Mouse (Mus musculus): ENCODE results near the gene Olfr1395. TPM values are rescaled to one million over a fixed set of nuclear protein-coding genes. Genes with fewer than 3 reads are reported as not detected.

Gene Olfr1395
- not detected in 2 replicates for polyA plus RNA-seq (2015; fragmentation: Nextera tagmentation; extraction: Ambion mirVana)

DNA sequence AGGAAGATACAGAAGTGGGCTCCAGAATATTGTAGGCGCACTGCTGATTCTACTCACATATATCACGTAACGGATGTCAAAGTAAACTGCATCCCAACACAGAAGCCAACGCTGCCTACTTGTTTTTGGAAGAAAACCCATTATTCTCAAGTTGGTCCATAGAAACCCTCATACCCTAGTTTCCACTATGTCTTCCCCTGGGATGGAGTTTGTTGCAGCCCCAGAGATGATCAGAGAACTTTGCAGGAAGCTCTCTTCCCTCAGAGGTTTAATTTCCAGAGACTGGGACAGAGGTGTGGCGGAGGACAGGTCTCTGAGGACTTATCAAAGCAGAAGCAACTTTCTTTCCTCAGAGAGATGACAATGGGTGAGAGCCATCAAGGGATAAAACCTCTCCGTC is at the start of gene Olfr1395:
Olfr1395 (plus strand) TSS at position 301 of the 400 bp plus-strand sequence.
- H3K4me1 ChIP-seq, result no peaks in the 10 kb centered on the region
- 92% methylated on average over 6 of the region's 6 CpGs for WGBS
- no peak within 1 kb of the TSS for H3K4me2 ChIP-seq (replicated peaks)
- no peaks in the 10 kb centered on the region for H3K9me3 ChIP-seq
- H3K27me3 ChIP-seq, result no peaks in the 10 kb centered on the region
- no peaks in the 10 kb centered on the region for H3K36me3 ChIP-seq
- H3K27ac ChIP-seq (replicated peaks), result no peak within 1 kb of the TSS
- no peak within 1 kb of the TSS for H3K4me3 ChIP-seq
- ATAC-seq (replicated peaks), result no peak
- H3K9ac ChIP-seq (replicated peaks), result no peak within 1 kb of the TSS

DNA sequence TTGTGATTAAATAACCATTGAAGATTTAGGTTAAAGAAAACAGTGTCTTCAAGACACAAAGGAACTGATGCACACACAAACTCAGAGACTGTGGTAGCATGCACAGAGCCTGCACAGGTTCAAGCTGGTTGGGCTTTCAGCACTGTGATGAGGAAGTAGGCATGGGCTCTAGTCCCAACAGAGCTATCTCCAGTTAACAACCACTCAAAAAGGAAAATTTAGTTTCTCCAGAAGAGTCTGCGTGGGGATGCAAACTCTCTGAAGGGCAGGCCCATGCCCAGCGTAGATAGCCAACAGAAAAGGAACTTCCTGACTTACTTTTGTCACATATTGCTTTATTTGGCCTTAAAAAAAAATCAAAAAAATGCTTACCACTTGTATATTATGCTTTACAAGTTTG is 49.3 kb upstream of the Olfr1395 start:
- H3K4me2 ChIP-seq (replicated peaks), result no peak overlapping the region
- H3K27ac ChIP-seq (replicated peaks), result no peak overlapping the region
- no peaks in the 10 kb centered on the region for H3K36me3 ChIP-seq
- no peak overlapping the region for H3K4me3 ChIP-seq
- H3K27me3 ChIP-seq, result no peaks in the 10 kb centered on the region
- no peak overlapping the region for H3K9ac ChIP-seq (replicated peaks)
- no peak for ATAC-seq (replicated peaks)
- H3K4me1 ChIP-seq, result no peaks in the 10 kb centered on the region
- 89% methylated on average over 2 of the region's 2 CpGs for WGBS
- H3K9me3 ChIP-seq, result no peaks in the 10 kb centered on the region

DNA sequence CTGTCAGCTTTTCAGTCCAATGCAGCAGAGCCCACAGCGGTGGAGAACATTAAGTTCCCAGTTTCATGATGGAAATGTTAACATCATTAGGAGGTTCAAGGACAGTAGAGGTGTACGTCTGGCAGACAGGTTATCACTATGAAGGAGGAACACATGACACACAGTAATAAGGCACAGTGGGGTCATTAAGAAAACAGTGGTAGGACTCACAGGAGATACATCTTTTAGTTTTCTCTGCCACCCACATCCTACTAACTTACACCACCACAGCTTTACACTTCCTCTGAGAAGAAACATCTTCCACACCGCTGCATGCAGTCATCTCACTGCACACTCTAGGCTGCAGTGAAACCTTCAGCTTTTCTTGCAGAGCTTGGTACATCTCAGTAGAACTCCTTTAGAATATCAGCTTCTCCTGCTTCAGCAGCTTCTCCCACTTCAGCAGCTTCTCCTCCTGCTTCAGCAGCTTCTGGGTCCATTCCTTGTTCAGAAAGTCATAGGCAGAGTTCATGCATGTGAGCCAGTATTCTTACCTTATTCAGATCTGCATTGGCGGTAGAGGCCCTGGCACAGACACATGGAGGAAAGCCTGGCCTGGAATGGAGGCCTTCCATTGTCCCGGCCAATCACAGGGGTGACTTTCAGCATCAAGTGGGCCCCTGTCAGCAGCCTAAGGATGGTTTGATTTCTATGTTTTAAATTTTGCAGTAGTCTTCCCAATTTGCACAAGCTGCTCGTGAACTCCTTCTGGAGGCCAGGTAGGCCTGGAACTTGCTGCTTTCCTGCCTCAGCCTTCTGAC is 48.0 kb upstream of the Olfr1395 start:
- no peaks in the 10 kb centered on the region for H3K9me3 ChIP-seq
- no peak overlapping the region for H3K27ac ChIP-seq (replicated peaks)
- no peak overlapping the region for H3K4me3 ChIP-seq
- H3K27me3 ChIP-seq, result no peaks in the 10 kb centered on the region
- H3K4me2 ChIP-seq (replicated peaks), result no peak overlapping the region
- no peaks in the 10 kb centered on the region for H3K4me1 ChIP-seq
- H3K36me3 ChIP-seq, result no peaks in the 10 kb centered on the region
- H3K9ac ChIP-seq (replicated peaks), result no peak overlapping the region
- ATAC-seq (replicated peaks), result no peak
- WGBS, result 94% methylated on average over 6 of the region's 6 CpGs

- no peak for ATAC-seq (replicated peaks)
- no peak overlapping the region for H3K4me2 ChIP-seq (replicated peaks)
- H3K9ac ChIP-seq (replicated peaks), result no peak overlapping the region
- no peak overlapping the region for H3K4me3 ChIP-seq
- H3K27ac ChIP-seq (replicated peaks), result no peak overlapping the region
- no peaks in the 10 kb centered on the region for H3K9me3 ChIP-seq
- no peaks in the 10 kb centered on the region for H3K36me3 ChIP-seq
- H3K4me1 ChIP-seq, result no peaks in the 10 kb centered on the region
- no peaks in the 10 kb centered on the region for H3K27me3 ChIP-seq
- 60% methylated on average over 4 of the region's 4 CpGs for WGBS
Observed at GRCm38 (mm10) chr11:49095367-49095766, 46.7 kb upstream of the Olfr1395 start.

DNA sequence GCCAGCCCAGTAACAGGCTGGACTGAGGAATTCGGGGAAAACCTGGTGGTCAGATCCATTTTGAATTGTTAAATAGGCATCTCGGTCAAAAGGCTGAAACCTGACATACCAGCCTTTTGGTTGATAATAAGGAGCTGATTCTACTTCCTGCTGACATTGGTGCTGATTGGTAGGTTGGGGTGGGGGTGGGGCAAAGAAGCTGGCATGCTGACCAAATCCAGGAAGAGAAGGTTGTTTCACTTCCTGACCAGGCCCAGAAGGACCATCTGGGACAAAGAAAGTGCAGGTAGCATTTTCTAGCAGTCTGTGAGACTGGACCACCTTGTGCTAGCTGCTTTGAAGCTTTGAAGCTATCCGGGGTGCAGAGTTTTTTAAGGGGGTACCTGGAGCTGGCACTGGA is 41.7 kb upstream of the Olfr1395 start:
- no peak overlapping the region for H3K9ac ChIP-seq (replicated peaks)
- WGBS, result 78% methylated on average over 3 of the region's 3 CpGs
- no peak overlapping the region for H3K4me3 ChIP-seq
- H3K27me3 ChIP-seq, result no peaks in the 10 kb centered on the region
- no peak overlapping the region for H3K4me2 ChIP-seq (replicated peaks)
- no peak overlapping the region for H3K27ac ChIP-seq (replicated peaks)
- H3K9me3 ChIP-seq, result no peaks in the 10 kb centered on the region
- H3K4me1 ChIP-seq, result no peaks in the 10 kb centered on the region
- no peak for ATAC-seq (replicated peaks)
- no peaks in the 10 kb centered on the region for H3K36me3 ChIP-seq

- 68% methylated on average over 5 of the region's 5 CpGs for WGBS
- ATAC-seq (replicated peaks), result no peak
- Histone ChIP-seq H3K27me3 (no peaks in the 10 kb centered on the region), H3K4me2 (replicated peaks) (no peak overlapping the region), H3K27ac (replicated peaks) (no peak overlapping the region), H3K4me1 (no peaks in the 10 kb centered on the region), H3K9me3 (no peaks in the 10 kb centered on the region), H3K4me3 (no peak overlapping the region), H3K36me3 (no peaks in the 10 kb centered on the region), H3K9ac (replicated peaks) (no peak overlapping the region)
Observed at GRCm38 (mm10) chr11:49101500-49101899, 40.6 kb upstream of the Olfr1395 start.

- Histone ChIP-seq H3K27ac (replicated peaks) (no peak overlapping the region), H3K9ac (replicated peaks) (no peak overlapping the region), H3K4me2 (replicated peaks) (no peak overlapping the region), H3K36me3 (no peaks in the 10 kb centered on the region), H3K9me3 (no peaks in the 10 kb centered on the region), H3K4me3 (no peak overlapping the region), H3K27me3 (no peaks in the 10 kb centered on the region), H3K4me1 (no peaks in the 10 kb centered on the region)
- 15% methylated on average over 8 of the region's 8 CpGs for WGBS
- peak; percentile 82 for ATAC-seq (replicated peaks)
Observed at GRCm38 (mm10) chr11:49103047-49103693, 38.9 kb upstream of the Olfr1395 start.

DNA sequence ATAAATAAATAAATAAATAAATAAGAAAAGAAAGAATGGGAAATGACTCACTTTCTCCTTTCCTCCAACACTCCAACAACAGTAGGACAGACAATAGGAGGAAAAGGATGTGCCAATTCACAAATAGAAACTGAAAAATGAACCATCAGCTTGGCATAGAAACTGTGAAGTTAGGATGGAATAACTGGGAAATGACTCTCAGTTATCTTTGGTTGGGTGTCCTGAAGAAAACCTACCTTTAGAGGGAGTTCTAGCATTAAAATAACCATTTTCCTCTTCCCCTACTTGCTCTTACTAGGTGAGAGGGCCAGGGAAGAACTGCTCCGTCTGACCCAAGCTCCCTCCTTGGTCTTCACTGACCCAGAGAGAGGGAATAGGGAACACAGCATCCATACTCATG is 36.3 kb upstream of the Olfr1395 start:
- Histone ChIP-seq H3K4me3 (no peak overlapping the region), H3K27me3 (no peaks in the 10 kb centered on the region), H3K9me3 (no peaks in the 10 kb centered on the region), H3K36me3 (no peaks in the 10 kb centered on the region), H3K4me2 (replicated peaks) (no peak overlapping the region), H3K4me1 (no peaks in the 10 kb centered on the region), H3K27ac (replicated peaks) (no peak overlapping the region), H3K9ac (replicated peaks) (no peak overlapping the region)
- ATAC-seq (replicated peaks), result no peak
- 73% methylated on average over 1 of the region's 1 CpGs for WGBS

DNA sequence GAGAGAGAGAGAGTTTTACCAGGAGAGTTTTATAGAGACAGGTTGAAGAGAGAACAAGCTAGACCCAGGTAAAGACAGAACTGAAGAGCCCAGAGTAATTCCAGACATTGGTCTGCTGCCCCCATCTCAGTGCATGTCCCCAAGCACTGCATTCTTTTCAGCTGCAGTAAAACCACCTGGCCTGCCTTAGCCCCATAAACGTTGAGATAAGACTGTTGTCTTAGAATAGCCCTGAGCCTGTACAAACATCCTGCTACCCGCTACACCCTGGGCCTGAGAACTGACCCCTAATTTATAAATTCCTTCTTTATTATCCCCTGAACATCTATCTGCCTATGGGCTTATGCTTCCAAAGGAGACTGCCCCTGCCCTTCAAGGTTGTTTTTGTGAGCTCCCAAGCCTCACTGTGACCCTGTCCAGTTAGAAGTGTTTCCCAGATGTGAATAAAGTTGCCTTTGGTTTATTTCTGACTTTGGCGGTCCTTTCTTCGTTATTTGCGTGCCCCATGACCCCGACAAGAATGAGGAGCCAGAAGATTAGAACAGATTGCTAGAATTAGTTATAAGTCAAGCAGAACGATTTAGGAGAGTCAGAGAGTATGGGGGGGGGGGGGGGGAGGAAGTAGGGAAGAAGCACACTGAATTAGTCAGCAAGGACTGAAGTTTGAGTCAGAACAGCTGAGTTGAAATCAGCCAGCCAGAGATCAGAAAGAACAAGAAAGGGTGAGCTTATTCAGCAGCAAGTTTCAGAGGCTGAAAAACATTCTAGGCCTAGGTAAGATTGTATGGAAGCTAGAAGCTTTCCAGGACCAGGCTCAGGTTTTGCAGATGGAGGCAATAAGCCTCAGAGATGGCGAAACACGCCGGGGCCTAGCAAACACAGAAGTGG is 34.2 kb upstream of the Olfr1395 start:
- WGBS, result 65% methylated on average over 10 of the region's 10 CpGs

GRCm38 (mm10) chr11:49108833-49109232 is 33.2 kb upstream of the Olfr1395 start:
- 39% methylated on average over 1 of the region's 1 CpGs for WGBS
- H3K4me2 ChIP-seq (replicated peaks), result no peak overlapping the region

More for the DNA sequence above, 34.2 kb upstream of the Olfr1395 start:
- Histone ChIP-seq H3K4me1 (no peaks in the 10 kb centered on the region), H3K36me3 (no peaks in the 10 kb centered on the region), H3K9ac (replicated peaks) (no peak overlapping the region), H3K9me3 (no peaks in the 10 kb centered on the region), H3K27ac (replicated peaks) (no peak overlapping the region), H3K4me3 (no peak overlapping the region), H3K4me2 (replicated peaks) (no peak overlapping the region), H3K27me3 (no peaks in the 10 kb centered on the region)
- no peak for ATAC-seq (replicated peaks)

DNA sequence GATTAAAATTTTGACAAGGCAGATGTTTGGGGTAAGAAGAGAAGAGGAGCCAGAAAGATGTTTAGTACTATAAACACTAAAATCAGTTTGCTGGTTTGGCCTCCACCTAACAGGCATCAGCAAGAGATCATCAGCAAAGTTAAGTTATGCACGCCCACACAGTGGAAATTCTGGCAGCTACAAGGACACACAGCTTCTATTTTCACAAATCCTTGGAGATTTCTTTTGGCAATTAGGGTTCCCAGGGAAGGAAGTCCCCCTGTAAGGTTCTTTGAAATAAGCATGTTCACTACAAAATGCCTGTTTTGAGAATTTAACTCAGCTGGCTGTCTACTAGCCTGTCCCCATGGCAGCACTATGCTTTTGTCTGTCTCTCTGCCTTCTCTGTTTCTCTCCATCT is 31.1 kb upstream of the Olfr1395 start:
- Histone ChIP-seq H3K9ac (replicated peaks) (no peak overlapping the region), H3K4me2 (replicated peaks) (no peak overlapping the region), H3K4me3 (no peak overlapping the region), H3K27me3 (no peaks in the 10 kb centered on the region), H3K4me1 (no peaks in the 10 kb centered on the region), H3K27ac (replicated peaks) (no peak overlapping the region), H3K9me3 (no peaks in the 10 kb centered on the region), H3K36me3 (no peaks in the 10 kb centered on the region)
- 80% methylated on average over 1 of the region's 1 CpGs for WGBS
- ATAC-seq (replicated peaks), result no peak

More at GRCm38 (mm10) chr11:49108833-49109232, 33.2 kb upstream of the Olfr1395 start:
- Histone ChIP-seq H3K36me3 (no peaks in the 10 kb centered on the region), H3K9me3 (no peaks in the 10 kb centered on the region), H3K9ac (replicated peaks) (no peak overlapping the region), H3K4me3 (no peak overlapping the region), H3K4me1 (no peaks in the 10 kb centered on the region), H3K27me3 (no peaks in the 10 kb centered on the region), H3K27ac (replicated peaks) (no peak overlapping the region)
- no peak for ATAC-seq (replicated peaks)
